Mouse (Mus musculus): ENCODE measurements around the gene Gpc1. TPM values are rescaled to one million over a fixed set of nuclear protein-coding genes. Genes with fewer than 3 reads are reported as not detected.

Gpc1 gene
- polyA plus RNA-seq, 1 experiment from 2014 or later = 37.7 TPM

- H3K36me3 ChIP-seq (replicated peaks; ENCODE audit: control insufficient read depth, insufficient read depth, low read depth, low read length) = no peaks in the 10 kb centered on the region
- H3K9me3 ChIP-seq (replicated peaks; ENCODE audit: control insufficient read depth, low read length) = no peaks in the 10 kb centered on the region
- DNase-seq (ENCODE audit: low spot score) = no peak
- no peak overlapping the region for H3K27ac ChIP-seq (replicated peaks; ENCODE audit: low read depth, low read length)
- H3K4me1 ChIP-seq (ENCODE audit: control insufficient read depth, insufficient read depth, low read length) = no peaks in the 10 kb centered on the region
- ATAC-seq (replicated peaks; ENCODE audit: insufficient number of reproducible peaks, low FRiP score, low TSS enrichment, low read depth) = no peak
- no peaks in the 10 kb centered on the region for H3K27me3 ChIP-seq (ENCODE audit: control insufficient read depth, insufficient read depth, low read length)
- no peak overlapping the region for H3K4me2 ChIP-seq (ENCODE audit: low read depth, low read length)
- 82% methylated on average over 8 of the region's 8 CpGs for WGBS
- no peak overlapping the region for H3K4me3 ChIP-seq (ENCODE audit: low read depth, low read length)
- H3K9ac ChIP-seq (replicated peaks; ENCODE audit: low read length) = no peak overlapping the region
Measured at GRCm38 (mm10) chr1:92875360-92876111, 44.1 kb downstream of the Gpc1 start.

GRCm38 (mm10) chr1:92877431-92877978 lies 46.1 kb downstream of the Gpc1 start:
- Histone ChIP-seq H3K9me3 (replicated peaks; ENCODE audit: control insufficient read depth, low read length) (no peaks in the 10 kb centered on the region), H3K27ac (replicated peaks; ENCODE audit: low read depth, low read length) (no peak overlapping the region), H3K36me3 (replicated peaks; ENCODE audit: control insufficient read depth, insufficient read depth, low read depth, low read length) (no peaks in the 10 kb centered on the region), H3K27me3 (ENCODE audit: control insufficient read depth, insufficient read depth, low read length) (no peaks in the 10 kb centered on the region), H3K4me1 (ENCODE audit: control insufficient read depth, insufficient read depth, low read length) (no peaks in the 10 kb centered on the region), H3K4me2 (ENCODE audit: low read depth, low read length) (no peak overlapping the region), H3K9ac (replicated peaks; ENCODE audit: low read length) (no peak overlapping the region), H3K4me3 (ENCODE audit: low read depth, low read length) (no peak overlapping the region)
- DNase-seq (ENCODE audit: low spot score) (no peak), ATAC-seq (replicated peaks; ENCODE audit: insufficient number of reproducible peaks, low FRiP score, low TSS enrichment, low read depth) (no peak)
- 59% methylated on average over 12 of the region's 12 CpGs for WGBS

DNA sequence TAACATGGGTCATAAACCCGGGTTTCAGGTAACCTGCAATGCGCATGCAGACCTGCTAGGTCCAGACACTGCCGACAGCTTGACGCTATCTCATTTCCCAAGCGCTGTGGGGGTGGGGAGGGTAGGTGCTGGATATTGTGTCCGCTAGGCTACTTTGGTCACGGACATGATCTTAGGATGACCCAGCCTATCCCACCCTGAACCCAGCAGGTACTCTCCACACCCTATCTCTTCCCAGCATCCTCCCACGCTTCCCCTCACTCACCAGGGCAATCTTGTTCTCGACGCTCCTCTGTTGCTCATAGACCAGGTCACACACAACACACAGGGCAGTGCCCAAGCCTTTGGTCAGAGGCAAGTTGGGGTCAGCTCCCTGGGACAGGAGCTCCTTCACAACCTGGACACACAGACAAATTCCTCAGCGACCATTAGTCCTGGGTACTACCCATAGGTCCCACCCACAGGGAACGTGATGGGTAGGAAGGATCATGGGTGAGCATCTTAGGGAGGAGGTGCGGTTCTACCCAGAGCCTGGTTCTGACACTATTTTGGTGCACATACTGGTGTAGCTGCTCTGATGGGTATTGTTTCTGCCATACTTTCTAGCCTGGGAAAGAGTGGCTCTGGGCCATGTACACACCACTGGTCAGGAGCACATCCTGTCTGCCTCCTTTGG lies 46.8 kb downstream of the Gpc1 start:
- no peak for ATAC-seq (replicated peaks; ENCODE audit: insufficient number of reproducible peaks, low FRiP score, low TSS enrichment, low read depth)
- no peaks in the 10 kb centered on the region for H3K27me3 ChIP-seq (ENCODE audit: control insufficient read depth, insufficient read depth, low read length)
- no peak overlapping the region for H3K9ac ChIP-seq (replicated peaks; ENCODE audit: low read length)
- H3K27ac ChIP-seq (replicated peaks; ENCODE audit: low read depth, low read length) = no peak overlapping the region
- H3K9me3 ChIP-seq (replicated peaks; ENCODE audit: control insufficient read depth, low read length) = no peaks in the 10 kb centered on the region
- H3K4me3 ChIP-seq (ENCODE audit: low read depth, low read length) = no peak overlapping the region
- DNase-seq (ENCODE audit: low spot score) = no peak
- H3K4me2 ChIP-seq (ENCODE audit: low read depth, low read length) = no peak overlapping the region
- 85% methylated on average over 13 of the region's 13 CpGs for WGBS
- no peaks in the 10 kb centered on the region for H3K4me1 ChIP-seq (ENCODE audit: control insufficient read depth, insufficient read depth, low read length)
- no peaks in the 10 kb centered on the region for H3K36me3 ChIP-seq (replicated peaks; ENCODE audit: control insufficient read depth, insufficient read depth, low read depth, low read length)

DNA sequence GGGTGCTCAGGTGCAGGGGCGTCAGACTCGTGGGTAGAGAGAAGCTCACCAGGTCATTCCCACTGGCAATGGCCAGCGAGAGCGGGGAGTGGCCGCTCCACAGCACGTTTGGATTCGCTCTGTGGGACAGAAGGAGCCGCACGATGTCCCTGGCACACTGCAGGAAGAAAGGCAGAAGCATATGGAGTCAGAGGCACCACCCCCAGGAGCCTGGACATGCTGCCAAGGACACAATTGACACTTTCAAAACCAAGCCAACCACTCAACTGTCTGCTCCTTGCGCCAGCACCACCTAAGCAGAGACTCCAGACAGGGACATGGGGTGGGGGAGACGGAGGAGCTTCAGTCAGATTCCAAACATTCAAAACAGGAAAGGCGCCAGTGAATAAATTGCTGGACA lies 47.8 kb downstream of the Gpc1 start:
- H3K27ac ChIP-seq (replicated peaks; ENCODE audit: low read depth, low read length) = no peak overlapping the region
- H3K4me3 ChIP-seq (ENCODE audit: low read depth, low read length) = no peak overlapping the region
- H3K36me3 ChIP-seq (replicated peaks; ENCODE audit: control insufficient read depth, insufficient read depth, low read depth, low read length) = no peaks in the 10 kb centered on the region
- 84% methylated on average over 12 of the region's 12 CpGs for WGBS
- ATAC-seq (replicated peaks; ENCODE audit: insufficient number of reproducible peaks, low FRiP score, low TSS enrichment, low read depth) (no peak), DNase-seq (ENCODE audit: low spot score) (no peak)
- H3K4me2 ChIP-seq (ENCODE audit: low read depth, low read length) = no peak overlapping the region
- no peaks in the 10 kb centered on the region for H3K27me3 ChIP-seq (ENCODE audit: control insufficient read depth, insufficient read depth, low read length)
- H3K4me1 ChIP-seq (ENCODE audit: control insufficient read depth, insufficient read depth, low read length) = no peaks in the 10 kb centered on the region
- H3K9me3 ChIP-seq (replicated peaks; ENCODE audit: control insufficient read depth, low read length) = no peaks in the 10 kb centered on the region
- no peak overlapping the region for H3K9ac ChIP-seq (replicated peaks; ENCODE audit: low read length)

DNA sequence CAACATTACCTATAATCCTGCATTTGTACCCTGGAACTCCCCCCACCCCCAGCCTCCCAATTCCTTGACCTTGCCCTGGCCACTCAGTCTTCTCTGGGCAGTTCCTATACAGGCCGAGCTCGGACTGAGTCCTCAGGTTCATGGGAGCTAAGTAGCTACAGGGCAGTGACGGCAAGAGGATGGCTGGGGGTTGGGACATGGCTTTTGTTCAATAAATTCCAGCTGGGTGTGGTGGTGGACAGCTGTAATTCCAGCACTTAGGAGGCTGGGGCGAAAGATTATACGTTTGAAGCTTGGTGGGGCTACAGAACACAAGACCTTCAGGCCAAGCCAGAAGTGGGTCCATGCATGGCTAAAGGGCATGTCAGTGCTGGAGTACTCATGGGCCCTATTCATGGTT lies 48.7 kb downstream of the Gpc1 start:
- DNase-seq (ENCODE audit: low spot score) (no peak), ATAC-seq (replicated peaks; ENCODE audit: insufficient number of reproducible peaks, low FRiP score, low TSS enrichment, low read depth) (no peak)
- Histone ChIP-seq H3K27me3 (ENCODE audit: control insufficient read depth, insufficient read depth, low read length) (no peaks in the 10 kb centered on the region), H3K36me3 (replicated peaks; ENCODE audit: control insufficient read depth, insufficient read depth, low read depth, low read length) (no peaks in the 10 kb centered on the region), H3K4me3 (ENCODE audit: low read depth, low read length) (no peak overlapping the region), H3K4me1 (ENCODE audit: control insufficient read depth, insufficient read depth, low read length) (no peaks in the 10 kb centered on the region), H3K4me2 (ENCODE audit: low read depth, low read length) (no peak overlapping the region), H3K9ac (replicated peaks; ENCODE audit: low read length) (no peak overlapping the region), H3K9me3 (replicated peaks; ENCODE audit: control insufficient read depth, low read length) (no peaks in the 10 kb centered on the region), H3K27ac (replicated peaks; ENCODE audit: low read depth, low read length) (no peak overlapping the region)
- 68% methylated on average over 5 of the region's 5 CpGs for WGBS

DNA sequence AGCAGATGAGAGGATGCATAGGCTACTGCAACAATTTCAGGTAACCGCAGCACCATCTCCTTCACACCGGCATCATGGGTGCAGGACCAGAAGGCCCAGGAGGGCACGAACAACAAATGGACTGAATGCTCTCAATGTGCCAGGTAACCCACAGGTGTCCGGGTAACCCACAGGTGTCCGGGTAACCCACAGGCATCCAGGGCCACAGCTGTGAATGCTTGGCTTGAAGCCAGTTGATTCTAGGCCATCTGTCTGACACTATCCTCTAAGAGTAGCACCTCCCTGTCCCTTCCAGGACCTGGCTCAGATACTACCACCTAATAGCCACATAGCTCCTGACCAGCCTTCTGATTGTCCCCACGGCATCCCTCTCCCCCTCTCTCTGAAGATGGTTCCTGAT lies 50.5 kb downstream of the Gpc1 start:
- no peak overlapping the region for H3K27ac ChIP-seq (replicated peaks; ENCODE audit: low read depth, low read length)
- H3K4me1 ChIP-seq (ENCODE audit: control insufficient read depth, insufficient read depth, low read length) = no peaks in the 10 kb centered on the region
- no peak overlapping the region for H3K4me3 ChIP-seq (ENCODE audit: low read depth, low read length)
- 87% methylated on average over 6 of the region's 6 CpGs for WGBS
- H3K27me3 ChIP-seq (ENCODE audit: control insufficient read depth, insufficient read depth, low read length) = no peaks in the 10 kb centered on the region
- no peak overlapping the region for H3K4me2 ChIP-seq (ENCODE audit: low read depth, low read length)
- no peak overlapping the region for H3K9ac ChIP-seq (replicated peaks; ENCODE audit: low read length)
- H3K36me3 ChIP-seq (replicated peaks; ENCODE audit: control insufficient read depth, insufficient read depth, low read depth, low read length) = no peaks in the 10 kb centered on the region
- DNase-seq (ENCODE audit: low spot score) = no peak
- H3K9me3 ChIP-seq (replicated peaks; ENCODE audit: control insufficient read depth, low read length) = no peaks in the 10 kb centered on the region
- ATAC-seq (replicated peaks; ENCODE audit: insufficient number of reproducible peaks, low FRiP score, low TSS enrichment, low read depth) = no peak

- H3K4me1 ChIP-seq (ENCODE audit: control insufficient read depth, insufficient read depth, low read length) = no peaks in the 10 kb centered on the region
Measured at GRCm38 (mm10) chr1:92888901-92889655, 57.6 kb downstream of the Gpc1 start.

More at GRCm38 (mm10) chr1:92888901-92889655, 57.6 kb downstream of the Gpc1 start:
- Histone ChIP-seq H3K36me3 (replicated peaks; ENCODE audit: control insufficient read depth, insufficient read depth, low read depth, low read length) (no peaks in the 10 kb centered on the region), H3K4me3 (ENCODE audit: low read depth, low read length) (no peak overlapping the region), H3K27me3 (ENCODE audit: control insufficient read depth, insufficient read depth, low read length) (no peaks in the 10 kb centered on the region), H3K9me3 (replicated peaks; ENCODE audit: control insufficient read depth, low read length) (no peaks in the 10 kb centered on the region), H3K4me2 (ENCODE audit: low read depth, low read length) (no peak overlapping the region), H3K27ac (replicated peaks; ENCODE audit: low read depth, low read length) (no peak overlapping the region), H3K9ac (replicated peaks; ENCODE audit: low read length) (no peak overlapping the region)
- ATAC-seq (replicated peaks; ENCODE audit: insufficient number of reproducible peaks, low FRiP score, low TSS enrichment, low read depth) = no peak
- no peak for DNase-seq (ENCODE audit: low spot score)
- 77% methylated on average over 7 of the region's 7 CpGs for WGBS

Measured in embryonic facial prominence, embryonic 11.5 days (tissue).